Mouse (Mus musculus) E14TG2a.4 (cell line): ENCODE measurements around the gene Arx.

Experiments
- CTCF ChIP-seq: conservative IDR thresholded peaks from 2 replicates; pipeline ENCODE4 v1.5.1; 2014; ENCODE audit warnings: low read length
- NANOG ChIP-seq: IDR thresholded peaks from 2 replicates; pipeline ENCODE4 v1.6.1; 2014; ENCODE audit warnings: borderline replicate concordance, low read length, mixed read lengths
- POU5F1 ChIP-seq: IDR thresholded peaks from 2 replicates; pipeline ENCODE4 v1.6.1; 2014; ENCODE audit warnings: low read length, borderline replicate concordance

GRCm38 (mm10) chrX:93295819-93296218, 9.6 kb downstream of the Arx start:
- TF ChIP-seq CTCF (no peak), NANOG (no peak), POU5F1 (no peak)
